Mouse (Mus musculus) testis, adult 2 months (tissue): ENCODE measurements around the gene Arhgap31.

Experiments used
- CTCF ChIP-seq: fragments of 200-500 bp; IDR thresholded peaks from 2 replicates; pipeline ENCODE4 v1.5.1; 2012; ENCODE audit warnings: low read depth, mild to moderate bottlenecking, inconsistent platforms, low read length, moderate library complexity; ENCODE audit not compliant: control insufficient read depth, insufficient read depth, insufficient replicate concordance
- POLR2A ChIP-seq: fragments of 200-500 bp; IDR thresholded peaks from 2 replicates; pipeline ENCODE4 v1.6.1; 2012; ENCODE audit warnings: low read depth, mild to moderate bottlenecking, inconsistent platforms, low read length, moderate library complexity; ENCODE audit not compliant: control insufficient read depth

DNA sequence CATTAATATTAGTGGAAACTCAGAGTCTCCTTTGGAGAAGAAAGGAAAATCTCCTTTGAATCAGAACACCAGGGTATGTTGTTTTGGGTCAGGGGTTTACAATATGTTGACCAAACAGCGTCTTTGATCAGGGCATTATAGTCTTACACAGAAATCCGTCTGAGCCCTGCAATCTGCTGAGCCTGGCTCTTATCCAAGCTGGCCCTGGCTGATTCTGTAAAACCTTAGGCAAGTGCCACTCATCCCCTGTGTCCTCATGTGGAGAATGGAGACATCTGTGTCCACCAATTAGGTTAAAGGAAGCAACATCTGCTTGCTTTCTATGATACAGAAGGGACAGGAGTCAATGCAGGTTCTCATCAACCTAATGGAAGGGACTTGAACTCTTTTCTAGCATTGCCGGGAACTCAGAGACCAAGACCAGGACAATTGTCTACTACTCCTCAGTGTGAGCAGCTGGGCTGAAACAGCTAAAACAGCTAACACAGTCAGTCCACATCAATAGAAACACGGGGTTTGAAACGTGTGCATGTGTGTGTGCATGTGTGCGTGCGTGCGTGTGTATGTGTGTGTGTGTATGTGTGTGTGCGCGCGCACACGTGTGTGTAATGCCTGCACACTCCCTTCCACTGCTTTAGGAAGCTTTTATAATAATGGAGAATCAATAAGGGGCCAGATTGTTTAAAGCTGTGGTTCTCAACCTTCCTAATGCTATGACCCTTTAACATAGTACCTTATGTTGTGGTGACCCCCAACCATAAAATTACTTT, 42.3 kb downstream of the Arhgap31 start:
- TF ChIP-seq CTCF (no peak), POLR2A (no peak)
